Mouse (Mus musculus) megakaryocyte, embryonic 14.5 days (primary cell): ENCODE measurements around the gene Gm20388.

ENCODE experiments used
- FLI1 ChIP-seq: IDR thresholded peaks from 2 replicates; pipeline ENCODE4 v1.6.1; 2012; ENCODE audit warnings: low read length, inconsistent platforms, mixed read lengths
- GATA1 ChIP-seq: IDR thresholded peaks from 3 replicates; pipeline ENCODE4 v1.6.1; 2012; ENCODE audit warnings: mixed read lengths, low read length, inconsistent platforms, borderline replicate concordance

DNA sequence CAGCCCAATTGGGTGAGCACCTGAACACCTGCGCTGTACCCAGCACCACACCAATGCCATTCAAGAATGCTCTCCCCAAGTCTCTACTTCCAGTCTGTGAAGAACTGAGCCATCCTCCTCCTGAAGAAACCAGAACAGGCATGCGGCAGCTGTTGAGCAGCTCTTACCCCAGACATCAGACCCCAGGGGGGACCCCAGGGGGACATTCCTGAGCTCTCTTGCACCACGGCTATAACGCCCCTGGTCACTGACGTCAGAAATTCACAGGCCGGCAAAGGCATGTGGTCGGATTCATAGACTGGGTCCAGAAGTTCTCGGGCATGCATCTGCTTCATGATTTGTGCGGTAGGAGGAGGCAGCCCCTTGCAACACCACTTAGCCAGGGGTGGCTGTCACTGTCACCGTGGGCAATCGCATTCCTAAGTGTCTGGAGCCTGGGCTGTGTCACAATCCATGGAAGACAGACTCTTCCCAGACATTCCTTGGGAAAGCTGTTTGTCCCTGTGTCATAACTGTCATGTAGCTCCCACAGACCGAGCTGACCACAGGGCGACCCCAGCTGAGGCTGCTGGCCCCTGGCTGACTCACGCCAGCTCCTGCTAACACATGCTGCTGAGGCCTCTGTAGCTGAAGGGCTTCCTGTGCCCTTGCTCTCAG is 2256.7 kb downstream of the Gm20388 start:
- TF ChIP-seq GATA1 = no peak
- no peak for TF ChIP-seq FLI1
